Mouse (Mus musculus): Measurements from ENCODE around the gene Myo6. TPM values are rescaled to one million over a fixed set of nuclear protein-coding genes. Genes with fewer than 3 reads are reported as not detected.
A peak's percentile ranks its signal among the peaks of the same experiment; 100 is the strongest.

Myo6 gene
- polyA plus RNA-seq, 1 experiment from 2014 or later: 8.8 TPM

- 82% methylated on average over 4 of the region's 4 CpGs for WGBS
- no peak overlapping the region for H3K27ac ChIP-seq
Observed at GRCm38 (mm10) chr9:80167089-80167488, 2.3 kb downstream of the Myo6 start.

DNA sequence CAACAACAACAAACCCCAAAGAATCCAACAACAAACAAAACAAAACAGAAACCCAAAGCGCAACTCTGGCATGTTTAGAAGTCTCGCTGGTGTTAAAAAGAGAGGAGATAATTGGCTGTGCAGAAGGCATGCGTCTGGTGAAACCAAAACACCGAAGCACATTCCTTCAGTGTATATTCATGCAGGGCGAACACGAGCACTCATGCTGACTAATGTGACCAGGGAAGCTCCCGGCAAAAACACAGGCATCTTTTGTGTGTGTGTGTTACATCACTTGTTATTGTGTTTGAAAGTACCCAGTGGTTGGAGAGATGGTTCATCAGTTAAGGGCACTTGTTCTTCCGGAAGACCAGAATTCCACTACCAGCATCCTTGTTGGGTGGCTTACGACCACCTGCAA, 4.7 kb downstream of the Myo6 start:
- WGBS: 85% methylated on average over 9 of the region's 9 CpGs
- peaks cover 11% of the 10 kb centered on the region; the same call in 1 of the 2 replicates for H3K27me3 ChIP-seq (ENCODE audit: insufficient read depth, poor library complexity, severe bottlenecking)
- no peak for DNase-seq (ENCODE audit: low spot score)

More at GRCm38 (mm10) chr9:80167089-80167488, 2.3 kb downstream of the Myo6 start:
- no peaks in the 10 kb centered on the region for H3K36me3 ChIP-seq
- DNase-seq (ENCODE audit: low spot score): no peak
- peaks cover 19% of the 10 kb centered on the region for H3K27me3 ChIP-seq (ENCODE audit: insufficient read depth, poor library complexity, severe bottlenecking)
- no peak overlapping the region for H3K4me3 ChIP-seq
- H3K9me3 ChIP-seq: no peaks in the 10 kb centered on the region
- H3K4me1 ChIP-seq (replicated peaks): peaks cover 6% of the 10 kb centered on the region; the same call in 1 of the 2 replicates

DNA sequence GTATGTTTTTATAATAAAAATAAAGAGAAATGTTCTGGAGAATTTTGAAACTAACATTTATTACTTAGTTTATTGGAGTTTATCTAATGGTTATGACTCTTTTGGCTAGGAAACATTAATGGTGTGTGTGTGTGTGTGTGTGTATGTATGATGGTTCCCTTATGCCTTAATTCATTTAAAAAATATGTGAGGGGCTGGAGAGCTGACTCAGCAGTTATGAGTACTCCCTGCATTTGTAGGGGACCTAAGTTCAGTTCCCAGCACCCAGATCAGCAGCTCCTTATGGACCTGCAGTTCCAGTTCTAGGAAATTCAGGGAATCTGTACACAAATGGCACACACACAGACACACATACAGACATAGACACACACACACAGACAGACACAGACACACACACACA, 6.4 kb downstream of the Myo6 start:
- 0 out of 2 replicates have a peak, but pooled peaks cover 4% of the 10 kb centered on the region for H3K27me3 ChIP-seq (ENCODE audit: insufficient read depth, poor library complexity, severe bottlenecking)
- DNase-seq (ENCODE audit: low spot score): no peak
- H3K4me1 ChIP-seq (replicated peaks): peaks cover 7% of the 10 kb centered on the region
- no peaks in the 10 kb centered on the region for H3K36me3 ChIP-seq
- no peak overlapping the region for H3K27ac ChIP-seq
- no peak overlapping the region for H3K4me3 ChIP-seq
- no peaks in the 10 kb centered on the region for H3K9me3 ChIP-seq

More for the DNA sequence above, 4.7 kb downstream of the Myo6 start:
- no peaks in the 10 kb centered on the region for H3K36me3 ChIP-seq
- no peaks in the 10 kb centered on the region for H3K9me3 ChIP-seq
- no peak overlapping the region for H3K4me3 ChIP-seq
- H3K4me1 ChIP-seq (replicated peaks): peaks cover 7% of the 10 kb centered on the region
- H3K27ac ChIP-seq: no peak overlapping the region

- no peak for DNase-seq (ENCODE audit: low spot score)
- no peaks in the 10 kb centered on the region for H3K36me3 ChIP-seq
- WGBS: 74% methylated on average over 8 of the region's 8 CpGs
- H3K9me3 ChIP-seq: no peaks in the 10 kb centered on the region
- H3K27me3 ChIP-seq (ENCODE audit: insufficient read depth, poor library complexity, severe bottlenecking): no peaks in the 10 kb centered on the region
- peaks cover 7% of the 10 kb centered on the region for H3K4me1 ChIP-seq (replicated peaks)
- no peak overlapping the region for H3K27ac ChIP-seq
- no peak overlapping the region for H3K4me3 ChIP-seq
Observed at GRCm38 (mm10) chr9:80172396-80173222, 7.8 kb downstream of the Myo6 start.

DNA sequence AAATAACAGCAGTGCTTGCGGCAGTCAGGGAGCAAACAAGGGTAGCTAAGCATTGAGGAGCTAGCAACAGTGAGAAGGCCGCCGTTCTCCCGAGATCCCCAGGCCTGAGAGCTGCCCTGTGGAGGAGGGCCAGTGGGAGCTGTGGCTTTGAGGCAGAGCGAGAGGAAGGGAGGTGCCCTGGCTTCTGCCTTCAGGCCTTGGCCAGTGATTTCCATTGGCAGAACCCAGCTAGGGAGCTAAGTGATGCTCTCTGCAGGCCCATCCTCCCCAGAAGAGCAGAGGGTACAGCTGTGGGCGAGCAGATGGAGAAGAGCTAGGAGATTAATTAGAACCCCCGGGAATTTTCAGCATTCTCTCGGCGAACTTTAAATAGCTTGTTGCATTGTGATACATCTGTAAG, 8.8 kb downstream of the Myo6 start:
- Histone ChIP-seq H3K27me3 (ENCODE audit: insufficient read depth, poor library complexity, severe bottlenecking) (no peaks in the 10 kb centered on the region), H3K27ac (peak overlapping the region; percentile 31; the same call in 1 of the 2 replicates), H3K4me3 (no peak overlapping the region), H3K4me1 (replicated peaks) (peaks cover 7% of the 10 kb centered on the region), H3K9me3 (no peaks in the 10 kb centered on the region), H3K36me3 (no peaks in the 10 kb centered on the region)
- 45% methylated on average over 9 of the region's 9 CpGs for WGBS
- DNase-seq (ENCODE audit: low spot score): peak; percentile 26

DNA sequence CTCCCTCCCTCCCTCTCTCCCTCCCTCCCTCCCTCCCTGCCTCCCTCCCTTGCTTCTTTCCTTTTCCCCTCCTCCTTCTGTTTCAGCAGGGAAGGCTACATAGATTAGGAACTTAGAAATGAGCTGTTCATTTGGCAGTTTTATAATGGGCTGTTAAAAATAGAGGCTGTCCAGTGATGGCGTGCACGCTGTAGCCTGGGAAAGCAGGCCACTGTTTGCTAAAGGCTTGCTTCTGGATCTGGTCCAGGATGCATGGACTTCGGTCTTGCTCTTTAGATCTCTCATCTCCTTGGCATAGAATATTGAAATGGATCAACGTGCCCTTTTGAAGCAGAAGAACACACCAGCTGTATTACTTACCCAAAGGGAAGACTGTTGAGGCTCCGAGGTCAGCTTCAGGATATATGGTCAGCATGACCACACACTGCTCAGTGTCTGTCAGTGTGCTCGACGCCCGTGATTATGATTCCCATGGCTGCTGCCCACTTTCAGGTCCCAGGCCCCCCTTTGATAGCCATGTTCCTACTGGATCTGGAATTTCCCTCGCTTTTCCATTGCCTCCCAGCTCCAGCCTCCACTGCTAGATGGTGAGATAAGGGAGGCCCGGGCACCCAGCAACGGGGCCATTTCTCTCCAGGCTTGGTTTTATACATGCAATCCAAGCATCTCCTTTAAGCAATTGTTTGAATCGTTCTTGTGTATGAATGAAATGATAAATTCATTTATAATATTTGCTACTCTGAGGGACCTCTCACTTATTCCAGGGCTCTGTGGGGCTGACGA, 12.1 kb downstream of the Myo6 start:
- H3K27me3 ChIP-seq (ENCODE audit: insufficient read depth, poor library complexity, severe bottlenecking): no peaks in the 10 kb centered on the region
- no peak overlapping the region for H3K4me3 ChIP-seq
- DNase-seq (ENCODE audit: low spot score): no peak
- peaks cover 14% of the 10 kb centered on the region for H3K4me1 ChIP-seq (replicated peaks)
- no peaks in the 10 kb centered on the region for H3K9me3 ChIP-seq
- 87% methylated on average over 13 of the region's 13 CpGs for WGBS
- no peak overlapping the region for H3K27ac ChIP-seq
- H3K36me3 ChIP-seq: no peaks in the 10 kb centered on the region

- peaks cover 7% of the 10 kb centered on the region for H3K4me1 ChIP-seq (replicated peaks)
- no peaks in the 10 kb centered on the region for H3K9me3 ChIP-seq
- H3K36me3 ChIP-seq: no peaks in the 10 kb centered on the region
- DNase-seq (ENCODE audit: low spot score): no peak
- no peak overlapping the region for H3K27ac ChIP-seq
- 94% methylated on average over 2 of the region's 2 CpGs for WGBS
- no peaks in the 10 kb centered on the region for H3K27me3 ChIP-seq (ENCODE audit: insufficient read depth, poor library complexity, severe bottlenecking)
- H3K4me3 ChIP-seq: no peak overlapping the region
Observed at GRCm38 (mm10) chr9:80178670-80179069, 13.8 kb downstream of the Myo6 start.

GRCm38 (mm10) chr9:80179688-80180087, 14.9 kb downstream of the Myo6 start:
- Histone ChIP-seq H3K4me3 (no peak overlapping the region), H3K27me3 (ENCODE audit: insufficient read depth, poor library complexity, severe bottlenecking) (no peaks in the 10 kb centered on the region), H3K36me3 (no peaks in the 10 kb centered on the region), H3K9me3 (no peaks in the 10 kb centered on the region), H3K27ac (no peak overlapping the region), H3K4me1 (replicated peaks) (peaks cover 6% of the 10 kb centered on the region; the same call in 1 of the 2 replicates)
- 79% methylated on average over 4 of the region's 4 CpGs for WGBS
- DNase-seq (ENCODE audit: low spot score): no peak

DNA sequence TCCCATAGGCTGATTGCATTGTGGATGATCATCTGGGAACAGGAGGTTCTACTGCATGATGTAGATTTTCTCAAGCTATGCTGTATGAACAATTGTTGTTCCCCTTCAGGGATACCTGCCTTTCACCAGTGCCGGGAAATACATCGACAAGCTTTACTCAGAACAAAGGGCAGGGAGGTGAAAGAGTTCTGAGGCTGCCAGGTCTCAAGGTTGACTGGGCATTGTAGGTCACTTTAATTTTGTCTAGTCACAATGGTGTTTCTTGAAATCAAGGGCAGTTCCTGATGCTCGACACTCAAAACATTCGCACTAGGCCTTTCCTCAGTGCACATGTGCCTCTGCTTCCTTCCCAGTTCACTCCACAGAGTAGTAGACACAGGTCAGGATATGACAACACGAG, 15.9 kb downstream of the Myo6 start:
- H3K4me3 ChIP-seq: no peak overlapping the region
- H3K36me3 ChIP-seq: no peaks in the 10 kb centered on the region
- H3K4me1 ChIP-seq (replicated peaks): peaks cover 8% of the 10 kb centered on the region; the same call in 1 of the 2 replicates
- WGBS: 85% methylated on average over 5 of the region's 5 CpGs
- no peaks in the 10 kb centered on the region for H3K27me3 ChIP-seq (ENCODE audit: insufficient read depth, poor library complexity, severe bottlenecking)
- no peak for DNase-seq (ENCODE audit: low spot score)
- no peak overlapping the region for H3K27ac ChIP-seq
- H3K9me3 ChIP-seq: no peaks in the 10 kb centered on the region

- Histone ChIP-seq H3K27ac (no peak overlapping the region), H3K27me3 (ENCODE audit: insufficient read depth, poor library complexity, severe bottlenecking) (no peaks in the 10 kb centered on the region), H3K4me1 (replicated peaks) (peaks cover 17% of the 10 kb centered on the region; the same call in 1 of the 2 replicates), H3K4me3 (no peak overlapping the region), H3K9me3 (no peaks in the 10 kb centered on the region), H3K36me3 (no peaks in the 10 kb centered on the region)
- no peak for DNase-seq (ENCODE audit: low spot score)
- 94% methylated on average over 1 of the region's 1 CpGs for WGBS
Observed at GRCm38 (mm10) chr9:80181692-80182091, 16.9 kb downstream of the Myo6 start.

DNA sequence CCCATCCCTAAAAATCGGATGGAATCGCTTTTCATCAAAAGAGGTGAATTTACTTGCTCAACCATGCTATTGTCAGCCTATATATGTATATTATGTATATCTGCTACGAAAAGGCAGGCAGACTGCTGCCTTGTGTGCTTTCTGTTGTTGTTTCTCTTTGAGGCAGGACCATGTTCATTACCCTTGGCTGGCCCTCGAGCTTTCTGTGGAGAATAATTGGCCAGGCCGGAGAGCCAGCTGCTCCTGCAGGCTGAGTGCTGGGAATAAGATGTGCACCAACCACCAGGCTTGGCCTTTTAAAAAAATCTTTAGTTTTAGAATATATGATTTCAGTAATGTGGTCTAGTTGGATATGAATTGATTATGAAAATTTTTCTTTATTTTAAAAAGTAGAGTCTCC, 19.3 kb downstream of the Myo6 start:
- DNase-seq (ENCODE audit: low spot score): no peak
- Histone ChIP-seq H3K4me1 (replicated peaks) (peaks cover 22% of the 10 kb centered on the region; the same call in 1 of the 2 replicates), H3K27me3 (ENCODE audit: insufficient read depth, poor library complexity, severe bottlenecking) (no peaks in the 10 kb centered on the region), H3K27ac (no peak overlapping the region), H3K9me3 (no peaks in the 10 kb centered on the region), H3K4me3 (no peak overlapping the region), H3K36me3 (no peaks in the 10 kb centered on the region)
- WGBS: 78% methylated on average over 5 of the region's 5 CpGs

GRCm38 (mm10) chr9:80185737-80186136, 20.9 kb downstream of the Myo6 start:
- WGBS: 50% methylated on average over 3 of the region's 3 CpGs
- peaks cover 17% of the 10 kb centered on the region; the same call in 1 of the 2 replicates for H3K4me1 ChIP-seq (replicated peaks)
- no peak for DNase-seq (ENCODE audit: low spot score)
- no peaks in the 10 kb centered on the region for H3K27me3 ChIP-seq (ENCODE audit: insufficient read depth, poor library complexity, severe bottlenecking)
- H3K9me3 ChIP-seq: no peaks in the 10 kb centered on the region
- no peak overlapping the region for H3K27ac ChIP-seq
- H3K4me3 ChIP-seq: no peak overlapping the region
- H3K36me3 ChIP-seq: no peaks in the 10 kb centered on the region

- Histone ChIP-seq H3K27me3 (ENCODE audit: insufficient read depth, poor library complexity, severe bottlenecking) (no peaks in the 10 kb centered on the region), H3K9me3 (no peaks in the 10 kb centered on the region), H3K4me3 (no peak overlapping the region), H3K4me1 (replicated peaks) (peaks cover 17% of the 10 kb centered on the region; the same call in 1 of the 2 replicates), H3K27ac (peak overlapping the region; percentile 31; the same call in 1 of the 2 replicates), H3K36me3 (no peaks in the 10 kb centered on the region)
- no peak for DNase-seq (ENCODE audit: low spot score)
- 88% methylated on average over 8 of the region's 8 CpGs for WGBS
Observed at GRCm38 (mm10) chr9:80186693-80187092, 21.9 kb downstream of the Myo6 start.

Data from hindbrain, embryonic 10.5 days (tissue).